Mouse (Mus musculus) CH12.LX (cell line): ENCODE measurements around the gene Pspn. TPM values are rescaled to one million over a fixed set of nuclear protein-coding genes. Genes with fewer than 3 reads are reported as not detected.

Experiments used
- DNase-seq: peaks from one replicate; pipeline ENCODE4 v3.0.0-alpha.2; 2013; ENCODE audit errors: extremely low read depth
- H3K27ac ChIP-seq: 2 replicates; pipeline ENCODE4 v1.5.1; 2012; ENCODE audit warnings: low read depth, mild to moderate bottlenecking, control low read depth, moderate library complexity; ENCODE audit not compliant: insufficient read depth
- H3K27me3 ChIP-seq: replicated peaks from 2 replicates; pipeline ENCODE3; 2012; ENCODE audit warnings: inconsistent platforms
- H3K36me3 ChIP-seq, 2 experiments: replicated peaks in 1 of 2; 2 replicates each; pipeline versions ENCODE3 to v1.6.1; 2012; ENCODE audit warnings: inconsistent platforms in 1 of 2, low read length in 1 of 2, mild to moderate bottlenecking in 1 of 2, mixed read lengths in 1 of 2, moderate library complexity in 1 of 2; ENCODE audit not compliant: control insufficient read depth in 1 of 2, insufficient read depth in 1 of 2
- H3K4me1 ChIP-seq, 2 experiments: 2 replicates each; pipeline ENCODE4 v1.6.1; 2012; ENCODE audit warnings: inconsistent platforms in 1 of 2, moderate library complexity in 1 of 2; ENCODE audit not compliant: insufficient read depth in 2 of 2, control insufficient read depth in 1 of 2
- H3K4me2 ChIP-seq: 2 replicates; pipeline ENCODE4 v1.6.1; 2012; ENCODE audit warnings: low read depth, mild to moderate bottlenecking, control low read depth; ENCODE audit not compliant: poor library complexity, insufficient read depth, severe bottlenecking
- H3K4me3 ChIP-seq, 3 experiments: fragments of 150-350 bp in 1 of 3; sonication (generic) in 1 of 3; replicated peaks in 1 of 3; 2 replicates each; pipeline versions ENCODE3 to v1.5.1; 2011 to 2012; ENCODE audit warnings: low read depth in 2 of 3, low read length in 2 of 3, mild to moderate bottlenecking in 2 of 3, moderate library complexity in 2 of 3, control low read depth in 1 of 3, improper control_type of control experiment in 1 of 3, inconsistent platforms in 1 of 3, mixed read lengths in 1 of 3; ENCODE audit not compliant: poor library complexity in 1 of 3
- H3K79me2 ChIP-seq: replicated peaks from 2 replicates; pipeline ENCODE4 v1.6.1; 2012; ENCODE audit warnings: mild to moderate bottlenecking, moderate library complexity; ENCODE audit not compliant: control insufficient read depth, poor library complexity, insufficient read depth, severe bottlenecking; ENCODE audit errors: extremely low read depth
- H3K9ac ChIP-seq: 2 replicates; pipeline ENCODE4 v1.6.1; 2012; ENCODE audit warnings: low read depth, mild to moderate bottlenecking, control low read depth, moderate library complexity; ENCODE audit not compliant: insufficient read depth
- H3K9me3 ChIP-seq: replicated peaks from 2 replicates; pipeline ENCODE3; 2012; ENCODE audit warnings: low read length, inconsistent platforms, mixed read lengths
- CHD1 ChIP-seq: IDR thresholded peaks from 2 replicates; pipeline ENCODE4 v1.6.1; 2012; ENCODE audit warnings: low read depth, low read length, improper control_type of control experiment, inconsistent platforms
- CHD2 ChIP-seq: IDR thresholded peaks from 2 replicates; pipeline ENCODE4 v1.6.1; 2011; ENCODE audit warnings: low read length, improper control_type of control experiment
- ELF1 ChIP-seq: IDR thresholded peaks from 2 replicates; pipeline ENCODE4 v1.6.1; 2014; ENCODE audit warnings: low read depth, mild to moderate bottlenecking, inconsistent platforms, low read length, improper control_type of control experiment
- HCFC1 ChIP-seq: IDR thresholded peaks from 2 replicates; pipeline ENCODE4 v1.6.1; 2012; ENCODE audit warnings: low read depth, mild to moderate bottlenecking, inconsistent platforms, low read length, improper control_type of control experiment
- JUN ChIP-seq: IDR thresholded peaks from 2 replicates; pipeline ENCODE4 v1.6.1; 2011; ENCODE audit warnings: low read depth, mild to moderate bottlenecking, low read length, improper control_type of control experiment, moderate library complexity; ENCODE audit not compliant: insufficient read depth
- JUND ChIP-seq: conservative IDR thresholded peaks from 2 replicates; pipeline ENCODE4 v1.6.1; 2011; ENCODE audit warnings: low read depth, low read length, improper control_type of control experiment
- MAFK ChIP-seq: IDR thresholded peaks from 2 replicates; pipeline ENCODE4 v1.6.1; 2011; ENCODE audit warnings: low read length, improper control_type of control experiment; ENCODE audit not compliant: insufficient replicate concordance
- MAX ChIP-seq: IDR thresholded peaks from 2 replicates; pipeline ENCODE4 v1.6.1; 2011; ENCODE audit warnings: low read length, improper control_type of control experiment
- MYC ChIP-seq: IDR thresholded peaks from 2 replicates; pipeline ENCODE4 v1.6.1; 2011; ENCODE audit warnings: low read depth, mild to moderate bottlenecking, improper control_type of control experiment, low read length
- NELFE ChIP-seq: IDR thresholded peaks from 2 replicates; pipeline ENCODE4 v1.6.1; 2011; ENCODE audit warnings: low read depth, low read length, improper control_type of control experiment
- PAX5 ChIP-seq: IDR thresholded peaks from 2 replicates; pipeline ENCODE4 v1.6.1; 2012; ENCODE audit warnings: low read length, inconsistent platforms, mixed read lengths
- POLR2A ChIP-seq: IDR thresholded peaks from 2 replicates; pipeline ENCODE4 v1.6.1; 2011; ENCODE audit warnings: low read depth, mild to moderate bottlenecking, improper control_type of control experiment, low read length
- RAD21 ChIP-seq: IDR thresholded peaks from 2 replicates; pipeline ENCODE4 v1.6.1; 2011; ENCODE audit warnings: low read depth, mild to moderate bottlenecking, low read length, improper control_type of control experiment, moderate library complexity
- SMC3 ChIP-seq: IDR thresholded peaks from 2 replicates; pipeline ENCODE4 v1.6.1; 2011; ENCODE audit warnings: low read depth, low read length, improper control_type of control experiment
- UBTF ChIP-seq: IDR thresholded peaks from 2 replicates; pipeline ENCODE4 v1.6.1; 2012; ENCODE audit warnings: low read depth, mild to moderate bottlenecking, inconsistent platforms, low read length, improper control_type of control experiment, moderate library complexity
- USF2 ChIP-seq: conservative IDR thresholded peaks from 2 replicates; pipeline ENCODE4 v1.6.1; 2011; ENCODE audit warnings: low read depth, low read length, improper control_type of control experiment
- ZC3H11A ChIP-seq: IDR thresholded peaks from 2 replicates; pipeline ENCODE4 v1.6.1; 2012; ENCODE audit warnings: low read depth, mild to moderate bottlenecking, inconsistent platforms, low read length, improper control_type of control experiment
- ZNF384 ChIP-seq: IDR thresholded peaks from 2 replicates; pipeline ENCODE4 v1.6.1; 2012; ENCODE audit warnings: low read depth, low read length, improper control_type of control experiment, inconsistent platforms
- dilution Hi-C: fragments of 300-500 bp; cut with MboI; formaldehyde crosslinking; loops from 2 replicates; pipeline ENCODE4 v1.14.3; 2020; ENCODE audit warnings: low sequenced_read_pairs; ENCODE audit not compliant: extremely low pct_unique_long_range_greater_than_20kb, extremely low pct_ligation_motif_present
- in situ Hi-C: fragments of 300-500 bp; cut with MboI; formaldehyde crosslinking; loops from 3 replicates; pipeline ENCODE4 v1.14.3; 2019; ENCODE audit warnings: low sequenced_read_pairs, low pct_ligation_motif_present, low pct_unique_long_range_greater_than_20kb, mixed read lengths
- polyA plus RNA-seq: library from polyadenylated mRNA; unstranded; fragments of >175 nt; gene quantifications from 2 replicates; pipeline ENCODE4 v1.2.1, GENCODE M21; 2012; ENCODE audit warnings: low read depth; ENCODE audit not compliant: insufficient read length
- total RNA-seq, 2 experiments: library from RNA; depleted of rRNA; stranded (reverse); fragments of 300-350 nt in 1 of 2; fragments of >200 nt in 1 of 2; gene quantifications; 2 replicates each; pipeline ENCODE4 v1.2.3; 2012 to 2014

The Pspn gene
- total and polyA plus RNA-seq, 3 experiments, result 0.34 to 0.69 TPM; not detected in 1

DNA sequence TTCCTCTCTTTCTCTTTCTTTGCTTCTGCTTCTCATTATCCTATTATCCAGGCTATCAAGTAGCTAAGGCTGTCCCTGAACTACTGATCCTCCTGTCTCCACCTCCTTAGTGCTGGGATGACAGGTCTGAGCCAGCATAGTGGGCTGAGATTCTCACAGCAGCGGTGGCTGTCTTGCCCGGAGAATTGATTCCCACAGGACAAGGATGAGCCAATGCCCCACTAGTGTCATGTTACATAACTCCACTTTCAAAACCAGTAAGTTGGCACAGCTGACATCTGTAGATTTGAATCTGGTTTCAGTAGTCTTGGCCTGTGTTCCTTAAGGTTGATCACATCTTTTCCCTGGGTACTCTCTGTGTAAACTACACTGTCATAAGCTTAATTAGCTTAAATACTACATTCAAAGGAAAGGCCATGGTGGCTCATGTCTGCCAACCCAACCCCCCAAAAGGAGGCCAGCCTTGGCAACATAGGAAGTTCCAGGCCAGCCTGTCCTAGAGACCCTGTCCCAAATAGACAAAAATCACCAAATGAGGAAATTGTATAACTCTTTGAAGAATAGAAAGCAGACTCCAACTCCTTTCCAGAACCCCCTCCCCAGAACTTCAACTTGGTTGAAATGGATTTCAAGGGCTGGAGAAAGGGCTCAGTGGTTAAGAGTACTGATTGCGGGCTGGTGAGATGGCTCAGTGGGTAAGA lies 13.6 kb downstream of the Pspn start:
- no peak overlapping the region for H3K27ac ChIP-seq
- in situ Hi-C loops, result no loop called here
- no peak overlapping the region for H3K4me2 ChIP-seq
- TF ChIP-seq MAX (no peak), MYC (no peak), CHD2 (no peak), UBTF (no peak), ZC3H11A (no peak), MAFK (no peak), POLR2A (no peak), PAX5 (no peak), CHD1 (no peak)
- TF ChIP-seq, all 38 proteins: peak for 0
- Histone ChIP-seq H3K9ac (no peak overlapping the region), H3K4me1 (peaks cover 3 to 5% of the 10 kb centered on the region in 2 experiments; a peak in 3 of 4 replicates), H3K79me2 (peaks cover 10% of the 10 kb centered on the region), H3K36me3 (peaks cover 0 to 2% of the 10 kb centered on the region in 2 experiments), H3K9me3 (no peaks in the 10 kb centered on the region), H3K27me3 (no peaks in the 10 kb centered on the region), H3K4me3 (no peak overlapping the region)
- dilution Hi-C loops, result no loop called here
- DNase-seq, result no peak

DNA sequence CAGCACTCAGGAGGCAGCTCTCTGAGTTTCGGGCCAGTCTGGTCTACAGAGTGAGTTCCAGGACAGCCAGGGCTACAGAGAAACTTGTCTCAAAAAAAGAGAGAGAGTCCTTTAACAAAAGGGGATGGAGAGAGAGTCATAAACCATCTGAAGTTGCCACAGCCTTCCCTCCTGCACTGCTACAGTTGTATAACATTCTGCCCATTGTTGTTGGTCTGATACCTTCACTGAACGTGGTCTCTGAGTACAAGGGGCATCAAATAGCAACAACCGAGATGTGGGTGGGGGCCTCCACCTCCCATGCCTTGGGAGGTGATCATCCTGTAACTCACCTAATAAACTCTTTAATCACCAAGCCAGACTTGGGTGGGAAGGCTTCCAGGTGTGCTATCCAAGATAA lies 14.2 kb downstream of the Pspn start:
- no peaks in the 10 kb centered on the region for H3K9me3 ChIP-seq
- in situ Hi-C loops, result no loop called here
- no peak overlapping the region for H3K9ac ChIP-seq
- H3K4me1 ChIP-seq, result no peaks in the 10 kb centered on the region
- dilution Hi-C loops, result no loop called here
- TF ChIP-seq USF2 (no peak), MAFK (no peak), NELFE (no peak), SMC3 (no peak), UBTF (no peak), JUND (no peak), HCFC1 (no peak), RAD21 (no peak), JUN (no peak), ZNF384 (no peak), ELF1 (no peak)
- TF ChIP-seq, all 38 proteins: peak for 0
- H3K4me3 ChIP-seq, result no peak overlapping the region
- no peaks in the 10 kb centered on the region for H3K36me3 ChIP-seq
- no peak overlapping the region for H3K4me2 ChIP-seq
- peaks cover 4% of the 10 kb centered on the region for H3K79me2 ChIP-seq
- H3K27me3 ChIP-seq, result no peaks in the 10 kb centered on the region
- H3K27ac ChIP-seq, result no peak overlapping the region
- no peak for DNase-seq
